Mouse (Mus musculus) forebrain, embryonic 10.5 days (tissue): ENCODE measurements at regions not wholly inside any gene's neighbourhood (a gene's known extent, or its start where the extent isn't known, plus 50 kb on each side); places are given as distances from the start of the nearest gene placed in this dataset.

Experiments used
- DNase-seq: peaks from one replicate; pipeline ENCODE4 v3.0.0-alpha.2; 2017; ENCODE audit warnings: low spot score; ENCODE audit errors: extremely low spot score
- H3K27ac ChIP-seq: fragments of 300-500 bp; sonication (generic); 2 replicates; pipeline ENCODE4 v1.5.1; 2016; ENCODE audit warnings: mild to moderate bottlenecking
- H3K27me3 ChIP-seq: fragments of 300-500 bp; sonication (generic); 2 replicates; pipeline ENCODE4 v1.6.1; 2016; ENCODE audit warnings: mild to moderate bottlenecking; ENCODE audit not compliant: poor library complexity, severe bottlenecking
- H3K36me3 ChIP-seq: fragments of 300-500 bp; sonication (generic); replicated peaks from 2 replicates; pipeline ENCODE4 v1.6.1; 2016; ENCODE audit warnings: mild to moderate bottlenecking, moderate library complexity
- H3K4me1 ChIP-seq: fragments of 300-500 bp; sonication (generic); 2 replicates; pipeline ENCODE4 v1.6.1; 2016
- H3K4me3 ChIP-seq: fragments of 300-500 bp; sonication (generic); 2 replicates; pipeline ENCODE4 v1.5.1; 2016; ENCODE audit warnings: mild to moderate bottlenecking, moderate library complexity
- H3K9me3 ChIP-seq: fragments of 300-500 bp; sonication (generic); 2 replicates; pipeline ENCODE4 v1.6.1; 2016; ENCODE audit warnings: mild to moderate bottlenecking, moderate library complexity
- WGBS: fragments of 180-500 bp; shearing (Covaris S2); methylation state at CpG from one replicate; pipeline ENCODE4 v1.1.7; 2016; 5-methylcytosine and 5-hydroxymethylcytosine counted together

- WGBS: 80% methylated on average over 8 of the region's 8 CpGs
- no peak overlapping the region for H3K27ac ChIP-seq
Observed at GRCm38 (mm10) chr1:60649303-60649850, 67.2 kb upstream of the Cd28 start.

GRCm38 (mm10) chr1:60646828-60647227 is 69.8 kb upstream of the Cd28 start:
- DNase-seq: no peak
- Histone ChIP-seq H3K9me3 (no peaks in the 10 kb centered on the region), H3K36me3 (no peaks in the 10 kb centered on the region), H3K4me1 (peaks cover 18% of the 10 kb centered on the region), H3K4me3 (no peak overlapping the region), H3K27me3 (no peaks in the 10 kb centered on the region), H3K27ac (no peak overlapping the region)
- 70% methylated on average over 5 of the region's 5 CpGs for WGBS

More at GRCm38 (mm10) chr1:60649303-60649850, 67.2 kb upstream of the Cd28 start:
- Histone ChIP-seq H3K9me3 (no peaks in the 10 kb centered on the region), H3K36me3 (no peaks in the 10 kb centered on the region), H3K27me3 (no peaks in the 10 kb centered on the region), H3K4me3 (no peak overlapping the region), H3K4me1 (peaks cover 18% of the 10 kb centered on the region)
- DNase-seq: no peak

- Histone ChIP-seq H3K4me1 (peaks cover 18% of the 10 kb centered on the region), H3K27me3 (no peaks in the 10 kb centered on the region), H3K36me3 (no peaks in the 10 kb centered on the region), H3K9me3 (no peaks in the 10 kb centered on the region), H3K27ac (peak overlapping the region; percentile 40; the same call in 1 of the 2 replicates), H3K4me3 (no peak overlapping the region)
- DNase-seq: no peak
- 42% methylated on average over 5 of the region's 5 CpGs for WGBS
Observed at GRCm38 (mm10) chr1:60646174-60646573, 70.4 kb upstream of the Cd28 start.

GRCm38 (mm10) chr1:60645176-60645575 is 71.4 kb upstream of the Cd28 start:
- no peaks in the 10 kb centered on the region for H3K36me3 ChIP-seq
- H3K4me3 ChIP-seq: no peak overlapping the region
- no peak overlapping the region for H3K27ac ChIP-seq
- no peaks in the 10 kb centered on the region for H3K27me3 ChIP-seq
- DNase-seq: no peak
- H3K4me1 ChIP-seq: peaks cover 18% of the 10 kb centered on the region
- H3K9me3 ChIP-seq: no peaks in the 10 kb centered on the region
- 75% methylated on average over 1 of the region's 1 CpGs for WGBS

- DNase-seq: no peak
- Histone ChIP-seq H3K9me3 (no peaks in the 10 kb centered on the region), H3K4me3 (no peak overlapping the region), H3K4me1 (peaks cover 18% of the 10 kb centered on the region), H3K36me3 (no peaks in the 10 kb centered on the region), H3K27ac (no peak overlapping the region), H3K27me3 (no peaks in the 10 kb centered on the region)
- WGBS: 80% methylated on average over 3 of the region's 3 CpGs
Observed at GRCm38 (mm10) chr1:60642761-60643160, 73.8 kb upstream of the Cd28 start.

GRCm38 (mm10) chr1:60642175-60642574 is 74.4 kb upstream of the Cd28 start:
- Histone ChIP-seq H3K27me3 (no peaks in the 10 kb centered on the region), H3K4me3 (no peak overlapping the region), H3K9me3 (no peaks in the 10 kb centered on the region), H3K27ac (no peak overlapping the region), H3K4me1 (peaks cover 18% of the 10 kb centered on the region), H3K36me3 (no peaks in the 10 kb centered on the region)
- DNase-seq: no peak
- 67% methylated on average over 2 of the region's 2 CpGs for WGBS

GRCm38 (mm10) chr1:60641324-60641764 is 74.4 kb upstream of the Raph1 start:
- whole genome bisulfite sequencing: 83% methylated on average over 7 of the region's 7 CpGs
- no peaks in the 10 kb centered on the region for H3K27me3 ChIP-seq
- H3K27ac ChIP-seq: no peak overlapping the region
- H3K4me1 ChIP-seq: peaks cover 13% of the 10 kb centered on the region
- H3K9me3 ChIP-seq: no peaks in the 10 kb centered on the region
- no peaks in the 10 kb centered on the region for H3K36me3 ChIP-seq
- H3K4me3 ChIP-seq: no peak overlapping the region
- no peak for DNase-seq

GRCm38 (mm10) chr1:60639536-60639935 is 72.6 kb upstream of the Raph1 start:
- H3K27ac ChIP-seq: no peak overlapping the region
- 92% methylated on average over 2 of the region's 2 CpGs for WGBS

GRCm38 (mm10) chr1:60639059-60639458 is 72.2 kb upstream of the Raph1 start:
- WGBS: 84% methylated on average over 2 of the region's 2 CpGs
- H3K27me3 ChIP-seq: no peaks in the 10 kb centered on the region

More at GRCm38 (mm10) chr1:60639536-60639935, 72.6 kb upstream of the Raph1 start:
- DNase-seq: no peak
- Histone ChIP-seq H3K36me3 (no peaks in the 10 kb centered on the region), H3K4me3 (no peak overlapping the region), H3K9me3 (no peaks in the 10 kb centered on the region), H3K4me1 (no peaks in the 10 kb centered on the region), H3K27me3 (no peaks in the 10 kb centered on the region)

GRCm38 (mm10) chr1:60636802-60637452 is 70.0 kb upstream of the Raph1 start:
- H3K9me3 ChIP-seq: no peaks in the 10 kb centered on the region
- no peaks in the 10 kb centered on the region for H3K27me3 ChIP-seq
- no peaks in the 10 kb centered on the region for H3K4me1 ChIP-seq
- H3K36me3 ChIP-seq: no peaks in the 10 kb centered on the region
- H3K4me3 ChIP-seq: no peak overlapping the region
- DNase-seq: no peak
- H3K27ac ChIP-seq: no peak overlapping the region
- WGBS: 86% methylated on average over 3 of the region's 3 CpGs

More at GRCm38 (mm10) chr1:60639059-60639458, 72.2 kb upstream of the Raph1 start:
- Histone ChIP-seq H3K9me3 (no peaks in the 10 kb centered on the region), H3K4me1 (no peaks in the 10 kb centered on the region), H3K27ac (no peak overlapping the region), H3K36me3 (no peaks in the 10 kb centered on the region), H3K4me3 (no peak overlapping the region)
- DNase-seq: no peak

GRCm38 (mm10) chr1:60627786-60628453 is 61.0 kb upstream of the Raph1 start:
- H3K4me3 ChIP-seq: no peak overlapping the region
- H3K27ac ChIP-seq: peak overlapping the region; percentile 27; the same call in 1 of the 2 replicates
- DNase-seq: no peak
- 0 out of 2 replicates have a peak, but pooled peaks cover 5% of the 10 kb centered on the region for H3K27me3 ChIP-seq
- no peaks in the 10 kb centered on the region for H3K9me3 ChIP-seq
- no peaks in the 10 kb centered on the region for H3K36me3 ChIP-seq
- peaks cover 31% of the 10 kb centered on the region for H3K4me1 ChIP-seq
- 37% methylated on average over 9 of the region's 9 CpGs for WGBS

- WGBS: 14% methylated on average over 4 of the region's 4 CpGs
- Histone ChIP-seq H3K4me3 (0 out of 2 replicates have a peak overlapping the region, but pooled peaks have one; percentile 0), H3K36me3 (no peaks in the 10 kb centered on the region), H3K4me1 (peaks cover 31% of the 10 kb centered on the region), H3K27me3 (0 out of 2 replicates have a peak, but pooled peaks cover 5% of the 10 kb centered on the region), H3K9me3 (no peaks in the 10 kb centered on the region), H3K27ac (peak overlapping the region; percentile 27; the same call in 1 of the 2 replicates)
- DNase-seq: peak; percentile 27
Observed at GRCm38 (mm10) chr1:60627367-60627766, 60.5 kb upstream of the Raph1 start.
